Mouse (Mus musculus) naive thymus-derived CD4-positive, alpha-beta T cell, adult 2 months (primary cell): Measurements from ENCODE around the gene Bach2.

Experiments
- DNase-seq: peaks from one replicate; pipeline ENCODE4 v3.0.0-alpha.2; 2011; ENCODE audit warnings: low read depth

Gene Bach2

DNA sequence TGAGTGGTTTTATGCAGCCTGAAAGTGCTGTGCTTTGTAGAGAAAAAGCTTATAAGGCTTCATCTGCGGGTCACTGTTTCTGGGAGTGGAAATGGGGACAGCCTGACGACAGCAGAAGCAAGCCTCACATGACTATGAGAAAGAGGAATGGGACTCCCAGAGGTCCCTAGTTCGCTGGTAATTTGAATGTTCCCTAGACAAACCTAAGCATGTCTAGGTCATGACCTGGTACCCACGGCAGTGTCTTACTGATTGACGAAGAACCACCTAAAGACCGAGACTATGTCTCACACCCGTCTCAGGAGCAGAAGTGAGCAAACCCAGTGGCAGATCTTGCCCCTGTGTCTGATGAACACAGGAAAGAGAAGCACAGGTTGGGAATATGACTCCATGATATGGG is 325.8 kb downstream of the Bach2 start:
- no peak for DNase-seq

DNA sequence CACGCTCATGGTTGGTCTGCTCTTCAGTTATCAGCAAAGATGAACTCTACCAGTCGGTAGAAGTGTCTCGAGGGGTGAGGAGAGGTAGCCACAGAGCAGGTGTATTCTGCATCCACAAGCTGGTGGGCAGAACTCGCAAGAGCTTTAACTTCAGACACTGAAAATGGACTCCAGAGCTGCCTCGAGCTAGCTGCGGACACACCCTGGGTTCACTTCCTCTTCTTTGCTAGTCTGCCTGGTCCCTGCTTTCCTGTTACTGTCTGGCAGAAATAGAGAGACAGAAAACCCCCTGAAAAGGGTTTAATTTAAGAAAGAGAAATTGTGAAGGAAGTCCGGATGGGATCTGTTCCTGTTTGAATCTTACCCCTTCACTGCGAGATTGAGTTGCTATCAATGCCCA is 326.3 kb downstream of the Bach2 start:
- peak; percentile 55 for DNase-seq

DNA sequence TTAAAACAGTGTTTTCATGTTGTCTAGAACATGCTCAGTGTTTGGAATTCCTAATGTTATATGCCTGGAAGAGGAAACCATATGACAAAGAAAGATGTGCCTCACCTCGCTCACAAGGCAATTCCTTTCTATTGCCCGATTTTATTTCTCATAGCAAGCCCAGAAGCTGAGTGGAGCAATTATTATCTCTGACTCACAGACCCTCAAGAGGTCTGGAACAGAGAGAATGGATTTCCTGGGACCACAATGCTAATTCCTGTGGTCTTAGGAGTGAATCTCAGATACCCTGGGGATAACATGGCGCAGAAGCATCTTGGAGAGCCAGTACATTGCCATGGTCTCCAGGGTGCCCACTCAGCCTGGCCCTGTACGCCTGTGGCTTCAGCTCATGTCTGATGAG is 330.4 kb downstream of the Bach2 start:
- no peak for DNase-seq

DNA sequence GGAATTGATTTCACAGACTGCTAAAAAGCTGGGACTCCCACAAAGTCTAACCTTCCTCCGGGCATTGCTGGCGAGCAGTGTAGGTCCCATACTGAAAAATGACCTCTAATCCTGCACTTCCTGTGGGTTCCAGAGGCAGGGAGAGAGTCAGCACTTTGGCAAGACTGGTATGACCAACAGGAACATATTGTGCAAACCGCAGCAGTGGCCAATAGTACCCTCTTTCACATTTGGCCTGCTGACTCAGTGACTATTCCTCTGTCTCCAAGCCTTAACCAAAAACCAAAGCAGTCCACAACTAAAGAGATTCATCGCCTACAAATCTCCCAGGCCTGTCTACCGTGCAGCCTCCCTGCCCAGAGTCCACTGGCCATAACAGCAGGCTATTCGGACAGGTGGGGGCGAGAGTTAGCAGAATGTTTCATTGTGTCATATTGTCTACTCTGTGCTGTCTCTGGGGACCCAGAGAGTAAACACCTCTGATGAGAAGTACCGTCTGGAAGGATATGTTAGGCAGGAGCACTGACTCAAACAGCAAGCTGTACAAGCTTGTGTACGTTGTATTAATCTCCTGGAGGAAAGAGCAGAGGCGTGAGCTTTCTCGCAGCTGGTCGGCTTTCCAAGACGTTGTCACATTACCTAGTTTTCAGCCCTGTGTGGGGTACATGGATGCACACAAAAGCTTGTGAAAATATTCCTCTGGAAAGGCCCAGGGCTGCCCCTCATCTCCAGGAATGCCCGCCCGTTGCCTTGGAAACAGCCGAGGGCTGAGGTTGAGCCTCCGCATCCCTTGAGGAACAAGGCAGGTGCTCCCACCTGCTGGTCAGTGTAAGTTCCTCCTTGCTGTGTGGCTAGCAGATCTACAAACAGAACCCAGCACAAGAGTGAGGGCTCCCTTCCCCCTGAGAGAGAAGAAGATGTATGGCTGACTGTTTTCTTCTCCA is 331.7 kb downstream of the Bach2 start:
- DNase-seq = no peak

DNA sequence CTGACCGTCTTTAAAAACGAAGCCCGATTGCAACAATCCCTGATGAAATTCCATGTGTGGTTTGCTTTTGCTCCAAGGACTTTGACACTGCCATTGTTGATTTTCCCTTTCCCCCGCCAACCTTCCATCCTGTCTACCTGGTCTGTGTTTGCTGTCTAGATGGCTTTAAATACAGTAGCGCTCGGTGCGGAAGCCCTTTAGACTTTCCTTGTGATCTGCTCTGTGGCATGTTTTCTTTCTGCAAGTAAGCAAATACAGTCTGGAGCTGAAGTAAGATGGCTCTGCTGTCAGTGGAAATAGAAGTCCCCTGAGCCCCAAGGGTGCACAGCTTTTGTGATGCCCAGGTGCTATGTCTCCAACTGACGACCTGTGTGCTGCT is 332.3 kb downstream of the Bach2 start:
- peak; percentile 58 for DNase-seq

DNA sequence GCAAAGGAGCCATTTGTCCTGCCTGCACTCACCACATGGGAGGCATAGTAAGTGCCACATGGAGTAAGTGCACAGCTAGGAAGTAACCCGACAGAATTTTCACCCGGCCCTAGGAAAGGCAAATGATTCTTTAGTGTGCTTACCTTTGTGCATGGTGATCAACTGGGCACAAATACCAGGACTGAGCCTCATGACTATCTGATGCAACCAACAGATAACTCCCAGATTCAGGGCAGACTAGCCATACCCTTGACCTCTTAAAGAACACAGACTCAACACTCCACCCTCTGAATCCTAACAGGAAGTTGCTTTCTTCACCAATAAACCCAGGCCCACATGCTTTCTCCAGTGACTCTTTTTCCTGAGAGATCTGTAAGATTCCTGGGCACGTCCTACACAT is 332.8 kb downstream of the Bach2 start:
- DNase-seq = no peak

DNA sequence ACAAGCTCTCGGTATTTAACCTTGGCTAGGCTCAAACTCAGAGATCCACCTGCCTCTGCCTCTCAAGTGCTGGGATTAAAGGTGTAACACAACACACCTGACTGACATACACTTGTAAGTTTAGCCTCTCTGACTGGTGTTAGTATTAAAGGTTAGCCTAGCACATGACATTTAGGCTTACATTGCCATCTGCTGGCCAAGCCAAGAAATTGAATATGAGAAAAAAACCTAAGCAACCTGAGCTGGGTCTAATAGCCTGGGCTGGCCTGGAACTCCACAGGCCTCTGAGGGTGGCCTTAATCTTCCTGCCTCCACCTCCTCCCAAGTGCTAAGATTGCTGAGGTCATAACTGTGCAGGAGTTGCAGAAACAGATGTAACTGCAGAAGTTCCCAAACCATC is 333.5 kb downstream of the Bach2 start:
- DNase-seq = peak; percentile 81

DNA sequence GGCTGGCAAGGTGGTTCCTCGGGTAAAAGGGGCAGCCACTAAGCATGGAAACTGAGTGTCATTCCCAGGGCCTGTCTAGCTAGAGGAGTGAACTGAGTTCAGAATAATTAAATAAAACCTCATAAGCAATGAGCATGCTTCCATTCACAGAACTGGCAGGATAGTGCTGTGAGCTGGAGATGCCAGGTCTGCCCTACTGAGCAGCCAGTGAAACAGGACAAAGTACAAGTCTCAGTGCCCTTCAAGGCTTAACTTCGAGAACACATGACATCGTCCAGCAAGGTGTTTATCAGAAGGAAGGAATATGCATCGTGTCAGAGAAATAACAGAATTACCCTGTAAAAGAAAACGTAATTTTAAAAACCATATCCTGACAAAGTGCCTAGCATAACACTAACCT is 335.0 kb downstream of the Bach2 start:
- no peak for DNase-seq

DNA sequence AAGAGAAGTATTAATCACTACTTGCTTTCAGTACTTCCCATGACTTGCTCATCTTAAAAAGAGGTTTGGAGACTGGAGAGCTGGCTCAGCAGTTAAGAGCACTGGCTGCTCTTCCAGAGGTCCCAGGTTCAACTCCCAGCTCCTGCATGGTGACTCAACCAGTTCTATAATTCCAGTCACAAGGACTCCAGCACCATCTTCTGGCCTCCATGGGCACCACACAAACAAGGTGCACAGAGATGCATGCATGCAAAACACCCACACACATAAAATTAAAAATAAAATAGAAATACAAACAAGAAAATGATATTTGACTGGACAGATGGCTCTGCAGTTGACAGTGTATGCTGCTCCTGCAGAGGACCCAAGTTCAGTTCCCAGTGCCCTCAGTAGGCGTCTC is 336.0 kb downstream of the Bach2 start:
- no peak for DNase-seq

DNA sequence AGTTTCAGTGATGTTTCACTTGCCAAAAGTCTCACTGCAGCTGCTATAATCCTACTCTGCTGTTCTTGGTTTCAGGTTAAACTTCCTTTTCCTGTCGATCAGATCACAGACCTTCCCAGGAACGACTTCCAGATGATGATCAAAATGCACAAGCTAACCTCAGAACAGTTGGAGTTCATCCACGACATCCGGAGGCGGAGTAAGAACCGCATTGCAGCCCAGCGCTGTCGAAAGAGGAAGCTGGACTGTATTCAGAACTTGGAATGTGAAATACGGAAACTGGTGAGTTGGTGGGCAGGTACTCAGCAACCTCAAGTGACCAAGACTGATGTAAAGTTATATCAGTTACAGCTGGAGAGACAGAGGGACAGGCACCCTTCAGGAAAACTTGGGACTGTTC is 336.6 kb downstream of the Bach2 start:
- no peak for DNase-seq

DNA sequence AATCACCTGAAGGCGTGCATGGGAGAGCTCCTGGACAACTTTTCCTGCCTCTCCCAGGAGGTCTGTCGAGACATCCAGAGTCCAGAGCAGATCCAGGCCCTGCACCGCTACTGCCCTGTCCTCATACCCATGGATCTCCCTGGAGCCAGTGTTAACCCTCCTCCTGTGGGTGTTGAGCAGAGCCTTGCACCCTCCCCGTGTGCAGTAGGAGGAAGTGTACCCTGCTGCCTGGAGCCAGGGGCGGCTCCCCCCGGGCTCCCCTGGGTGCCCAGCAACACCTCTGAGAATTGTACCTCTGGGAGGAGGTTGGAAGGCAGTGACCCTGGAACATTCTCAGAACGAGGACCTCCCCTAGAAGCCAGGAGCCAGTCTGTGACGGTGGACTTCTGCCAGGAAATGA is 341.2 kb downstream of the Bach2 start:
- no peak for DNase-seq

DNA sequence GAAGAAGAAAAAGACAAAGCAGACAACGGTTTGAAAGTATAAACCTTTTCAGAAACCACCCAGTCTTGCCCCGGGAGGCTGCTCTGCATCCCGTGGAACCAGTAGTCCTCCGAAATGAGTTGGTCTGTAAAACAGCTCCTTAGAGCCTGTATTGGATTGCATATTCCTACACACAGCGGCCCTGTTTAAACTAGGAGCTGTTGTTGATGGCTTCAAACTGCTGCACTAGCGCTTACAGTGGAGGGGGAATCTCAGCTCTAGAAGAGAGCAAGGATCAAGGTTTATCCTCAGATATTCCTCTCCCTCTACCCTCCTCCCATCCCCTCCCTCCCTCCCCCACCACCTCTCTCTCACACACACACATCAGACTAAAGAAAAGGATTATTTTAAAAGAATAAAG is 345.6 kb downstream of the Bach2 start:
- no peak for DNase-seq

DNA sequence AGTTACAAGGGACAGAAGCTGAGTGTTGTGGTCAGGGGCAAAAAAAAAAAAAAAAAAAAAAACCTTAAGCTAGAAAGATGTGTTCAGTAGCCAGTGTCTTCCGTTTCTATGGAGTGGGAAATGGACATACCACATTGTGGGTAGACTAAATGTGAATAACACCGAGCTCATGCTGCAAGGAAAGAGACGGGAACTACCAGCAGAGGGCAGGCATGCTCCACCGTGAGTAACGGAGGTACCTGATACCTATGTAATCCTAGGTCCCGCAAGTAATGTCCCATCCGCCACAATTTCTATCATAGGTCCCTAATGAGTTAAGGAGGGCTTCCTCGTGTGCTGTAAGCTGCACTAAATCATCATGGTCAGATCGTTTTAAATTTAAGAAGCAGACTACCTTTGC is 348.0 kb downstream of the Bach2 start:
- DNase-seq = peak; percentile 85

DNA sequence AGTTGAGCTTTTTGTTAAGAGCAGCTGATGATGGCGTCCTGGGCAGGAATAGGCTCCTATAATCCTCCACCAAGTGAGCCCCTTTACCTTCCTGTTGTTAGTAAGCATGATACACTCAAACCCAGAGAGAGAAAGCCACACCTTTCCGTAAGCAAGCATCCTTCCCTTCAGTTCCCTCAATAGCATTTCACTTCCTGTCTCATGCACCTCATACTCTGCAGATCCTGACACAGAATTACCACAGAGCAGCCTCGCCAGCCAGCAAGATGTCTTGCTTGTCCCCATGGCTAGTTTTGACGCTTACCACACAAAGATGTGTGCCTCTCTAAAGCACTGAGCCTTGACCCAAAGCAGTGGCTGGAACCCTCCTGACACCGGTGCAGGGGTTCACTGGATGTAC is 348.9 kb downstream of the Bach2 start:
- peak; percentile 52 for DNase-seq

DNA sequence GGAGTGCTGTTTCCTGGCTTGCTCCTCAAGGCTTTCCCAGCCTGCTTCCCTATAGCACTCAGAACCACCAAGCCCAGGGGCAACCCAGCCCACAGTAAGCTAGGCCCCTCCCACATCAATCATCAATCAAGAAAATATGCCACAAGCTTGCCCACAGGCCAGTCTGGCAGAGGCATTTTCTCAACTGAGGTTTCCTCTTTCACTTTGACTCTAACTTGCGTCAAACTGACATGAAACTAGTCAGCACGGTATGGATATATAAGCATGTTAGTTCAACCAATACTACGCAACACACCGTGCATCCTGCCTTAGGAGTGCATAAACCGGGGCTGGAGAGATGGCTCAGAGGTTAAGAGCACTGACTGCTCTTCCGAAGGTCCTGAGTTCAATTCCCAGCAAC is 349.6 kb downstream of the Bach2 start:
- DNase-seq = peak; percentile 78

DNA sequence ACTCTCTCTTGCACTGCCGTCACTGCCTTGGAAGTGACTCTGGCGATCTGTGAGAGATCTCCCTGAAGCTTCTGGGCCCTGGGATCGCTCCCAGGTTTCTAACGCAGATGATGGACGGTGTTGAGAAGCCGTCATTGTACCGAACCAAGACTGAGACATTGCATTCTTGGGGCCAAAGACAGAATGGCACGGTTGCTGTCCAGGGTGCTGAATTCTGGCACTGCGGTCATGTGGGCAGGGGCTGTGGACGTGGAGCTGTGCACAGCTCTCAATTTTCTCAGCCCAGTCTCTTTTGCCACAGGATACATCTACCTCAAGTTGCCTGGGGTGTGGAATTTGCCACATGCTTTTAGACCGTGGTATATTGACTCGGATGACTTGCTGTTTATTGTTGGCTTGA is 362.5 kb downstream of the Bach2 start:
- peak; percentile 71 for DNase-seq

DNA sequence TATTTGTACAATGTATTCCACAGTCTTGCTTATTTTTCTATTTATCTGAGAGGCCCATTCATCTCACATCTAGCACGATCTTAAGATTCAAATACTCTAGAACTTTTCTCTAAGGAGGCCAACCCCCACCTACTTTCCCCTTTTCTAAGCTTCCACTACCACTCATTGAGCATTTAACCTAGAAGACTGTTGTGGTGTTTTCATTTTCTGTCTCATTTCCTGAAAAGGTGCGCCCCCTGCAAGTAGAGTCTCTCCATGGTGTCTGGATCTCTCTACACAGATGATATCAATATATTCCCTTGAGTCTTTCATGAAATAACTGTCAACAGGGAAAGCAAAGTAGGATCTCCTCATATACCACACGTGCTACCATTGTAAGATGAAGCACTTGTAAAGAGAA is 364.1 kb downstream of the Bach2 start, which contains the start of gene Gja10:
Gja10 (minus strand) TSS at position 101 of the 400 bp plus-strand sequence.
- no peak for DNase-seq

DNA sequence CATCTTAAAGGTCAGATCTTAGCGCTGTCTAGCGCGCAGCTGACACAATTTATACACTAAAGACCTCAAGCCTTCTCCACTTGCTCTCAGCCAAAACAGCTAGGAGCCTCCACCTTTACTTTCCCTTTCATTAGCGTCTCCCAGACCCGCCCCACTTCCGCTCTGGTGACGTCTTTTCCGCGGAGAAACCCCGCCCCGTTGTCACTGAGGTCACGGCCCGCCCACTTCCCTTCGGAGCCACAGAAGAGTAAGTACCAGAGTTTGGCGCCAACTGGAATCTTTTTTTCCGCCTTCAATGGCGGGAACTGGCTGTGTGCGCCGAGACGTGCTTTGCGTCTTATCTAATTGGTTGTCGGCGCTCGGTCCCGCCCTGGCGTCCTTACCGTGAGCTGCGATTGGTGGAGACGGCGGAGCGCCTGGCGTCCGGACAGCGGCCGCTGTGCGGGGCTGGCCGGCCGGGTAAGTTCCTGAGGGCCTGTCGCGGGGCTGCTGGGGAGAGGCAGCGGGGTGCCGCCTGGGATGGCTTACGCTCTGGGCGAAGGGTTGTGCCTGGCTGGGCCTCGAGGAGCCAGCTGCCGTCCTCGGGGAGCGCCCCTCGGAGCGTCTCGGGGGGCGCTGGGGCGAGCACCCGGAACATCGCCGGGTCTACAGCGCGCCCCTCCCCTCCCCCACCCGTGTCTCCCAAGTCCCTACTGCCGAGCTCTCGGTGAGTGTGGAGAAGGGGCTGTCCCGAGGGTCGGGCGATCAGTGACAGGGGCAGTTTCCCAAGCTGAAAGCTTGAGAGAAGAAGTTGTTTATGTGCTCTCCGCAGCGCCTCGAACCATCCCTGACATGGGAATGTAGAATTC is 376.7 kb downstream of the Bach2 start, which contains the start of gene Casp8ap2:
Casp8ap2 (plus strand) TSS at position 418 of the 848 bp plus-strand sequence.
- DNase-seq = peak; percentile 99

DNA sequence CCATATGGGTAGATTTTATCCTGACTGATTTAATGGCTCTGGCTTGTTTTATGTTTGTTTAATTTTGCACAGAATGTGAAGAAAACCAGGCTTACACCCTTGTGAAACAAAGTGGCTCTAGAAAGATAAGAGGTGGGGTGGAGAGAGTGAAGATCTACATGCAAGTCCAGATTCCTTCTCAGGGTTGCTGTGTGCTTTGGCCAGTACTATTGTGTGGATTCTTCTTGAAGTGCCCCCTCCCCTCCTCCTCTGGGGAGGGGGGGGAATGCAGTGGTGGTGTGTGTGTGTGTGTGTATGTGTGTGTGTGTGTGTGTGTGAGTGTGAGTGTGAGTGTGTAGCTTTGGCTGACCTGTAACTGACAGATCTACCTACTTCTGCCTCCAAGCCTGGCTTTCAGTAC is 383.0 kb downstream of the Bach2 start:
- DNase-seq = no peak
